Mouse (Mus musculus) midbrain, embryonic 15.5 days (tissue): ENCODE measurements around the gene Hoxc6. TPM values are rescaled to one million over a fixed set of nuclear protein-coding genes. Genes with fewer than 3 reads are reported as not detected.
A peak's percentile ranks its signal among the peaks of the same experiment; 100 is the strongest.

Source experiments
- ATAC-seq: fragments of 200-750 bp; cut with Nextera tagmentation; replicated peaks from 2 replicates; pipeline ENCODE4 v1.8.0; 2017; ENCODE audit warnings: moderate TSS enrichment
- H3K27ac ChIP-seq: fragments of 300-500 bp; sonication (generic); 2 replicates; pipeline ENCODE4 v1.5.1; 2015; ENCODE audit warnings: mild to moderate bottlenecking, inconsistent platforms
- H3K27me3 ChIP-seq: fragments of 300-500 bp; sonication (generic); replicated peaks from 2 replicates; pipeline ENCODE4 v1.6.1; 2015; ENCODE audit warnings: inconsistent platforms
- H3K36me3 ChIP-seq: fragments of 300-500 bp; sonication (generic); replicated peaks from 2 replicates; pipeline ENCODE4 v1.6.1; 2015; ENCODE audit warnings: inconsistent platforms
- H3K4me1 ChIP-seq: fragments of 300-500 bp; sonication (generic); 2 replicates; pipeline ENCODE4 v1.6.1; 2015; ENCODE audit warnings: inconsistent platforms
- H3K4me2 ChIP-seq: fragments of 300-500 bp; sonication (generic); 2 replicates; pipeline ENCODE4 v1.6.1; 2015; ENCODE audit warnings: inconsistent platforms, mild to moderate bottlenecking, moderate library complexity
- H3K4me3 ChIP-seq: fragments of 300-500 bp; sonication (generic); 2 replicates; pipeline ENCODE4 v1.5.1; 2015; ENCODE audit warnings: mild to moderate bottlenecking, inconsistent platforms
- H3K9ac ChIP-seq: fragments of 300-500 bp; sonication (generic); 2 replicates; pipeline ENCODE4 v1.6.1; 2015; ENCODE audit warnings: mild to moderate bottlenecking, inconsistent platforms
- H3K9me3 ChIP-seq: fragments of 300-500 bp; sonication (generic); 2 replicates; pipeline ENCODE4 v1.6.1; 2016; ENCODE audit warnings: inconsistent platforms
- WGBS: fragments of 180-500 bp; shearing (Covaris S2); methylation state at CpG from one replicate; pipeline ENCODE4 v1.1.7; 2015; ENCODE audit warnings: mixed read lengths; 5-methylcytosine and 5-hydroxymethylcytosine counted together
- polyA plus RNA-seq: library from polyadenylated mRNA; unstranded; fragments of >200 nt; fragmentation: Nextera tagmentation; extraction: Ambion mirVana; gene quantifications from 2 replicates; pipeline ENCODE4 v1.2.1, GENCODE M21; 2015

Hoxc6 gene
- not detected in 2 replicates for polyA plus RNA-seq

DNA sequence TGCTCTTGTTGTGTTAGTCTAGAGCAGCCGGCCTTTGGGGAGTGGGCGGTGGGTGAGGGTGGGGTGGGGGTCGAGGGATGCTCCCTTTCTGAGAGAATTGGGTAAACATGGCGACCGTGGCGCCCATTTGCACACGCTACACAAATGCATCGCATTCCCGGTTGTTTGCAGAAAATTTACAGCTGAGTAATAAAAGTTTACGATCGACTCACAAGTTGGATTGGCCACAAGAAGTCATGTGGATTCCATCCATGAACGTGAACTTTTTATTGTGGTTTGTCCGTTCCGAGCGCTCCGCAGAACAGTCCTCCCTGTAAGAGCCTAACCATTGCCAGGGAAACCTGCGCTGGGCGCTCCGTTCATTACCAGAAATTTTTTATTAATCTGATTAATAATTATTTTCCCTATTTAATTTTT, at the start of gene Hoxc6:
Gene Hoxc6, plus strand, starts transcription at position 319 of the 417 bp plus-strand sequence.
- Histone ChIP-seq H3K36me3 (no peaks in the 10 kb centered on the region), H3K4me1 (peaks cover 11% of the 10 kb centered on the region), H3K4me2 (peak within 1 kb of the TSS; percentile 50), H3K9me3 (no peaks in the 10 kb centered on the region), H3K9ac (no peak within 1 kb of the TSS), H3K4me3 (peak within 1 kb of the TSS; percentile 33), H3K27me3 (peaks cover 93% of the 10 kb centered on the region), H3K27ac (no peak within 1 kb of the TSS)
- no peak for ATAC-seq
- WGBS: under 1% methylated on average over 19 of the region's 19 CpGs

- H3K36me3 ChIP-seq: no peaks in the 10 kb centered on the region
- no peaks in the 10 kb centered on the region for H3K9me3 ChIP-seq
- WGBS: 9% methylated on average over 2 of the region's 2 CpGs
- H3K9ac ChIP-seq: no peak overlapping the region
- no peak overlapping the region for H3K27ac ChIP-seq
- no peak for ATAC-seq
- no peak overlapping the region for H3K4me3 ChIP-seq
- H3K27me3 ChIP-seq: peaks cover 98% of the 10 kb centered on the region
- H3K4me2 ChIP-seq: no peak overlapping the region
- no peaks in the 10 kb centered on the region for H3K4me1 ChIP-seq
These were observed 49.2 kb upstream of the Hoxc6 start for GRCm38 (mm10) chr15:102948842-102949241.

DNA sequence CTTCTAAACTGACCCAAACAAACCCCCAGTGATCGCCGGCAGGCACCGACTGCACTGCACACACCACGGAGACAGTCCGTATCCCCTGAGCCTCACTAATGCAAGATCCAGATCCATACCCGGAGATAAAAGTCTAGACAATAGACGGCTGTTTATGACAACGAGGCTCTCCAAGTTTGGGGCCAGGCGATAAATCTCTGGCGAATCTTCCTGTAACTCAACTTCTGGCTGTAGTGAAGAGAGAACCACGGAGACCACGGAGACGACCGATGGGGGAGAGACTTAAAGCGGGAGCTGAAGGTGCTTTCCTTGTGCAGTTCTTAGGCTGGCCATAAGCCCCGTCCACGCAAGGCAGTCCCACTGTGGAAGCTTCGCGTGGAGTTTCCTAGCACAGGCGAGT, 48.4 kb upstream of the Hoxc6 start:
- Histone ChIP-seq H3K4me1 (no peaks in the 10 kb centered on the region), H3K9me3 (no peaks in the 10 kb centered on the region), H3K4me2 (no peak overlapping the region), H3K27me3 (peaks cover 98% of the 10 kb centered on the region), H3K9ac (no peak overlapping the region), H3K27ac (no peak overlapping the region), H3K4me3 (no peak overlapping the region), H3K36me3 (no peaks in the 10 kb centered on the region)
- WGBS: 2% methylated on average over 20 of the region's 20 CpGs
- ATAC-seq: no peak

- H3K9me3 ChIP-seq: no peaks in the 10 kb centered on the region
- no peaks in the 10 kb centered on the region for H3K36me3 ChIP-seq
- no peak for ATAC-seq
- H3K4me3 ChIP-seq: no peak overlapping the region
- peaks cover 98% of the 10 kb centered on the region for H3K27me3 ChIP-seq
- no peaks in the 10 kb centered on the region for H3K4me1 ChIP-seq
- H3K9ac ChIP-seq: no peak overlapping the region
- H3K27ac ChIP-seq: no peak overlapping the region
- 5% methylated on average over 2 of the region's 2 CpGs for WGBS
- no peak overlapping the region for H3K4me2 ChIP-seq
These were observed 47.2 kb upstream of the Hoxc6 start for GRCm38 (mm10) chr15:102950877-102951276.

DNA sequence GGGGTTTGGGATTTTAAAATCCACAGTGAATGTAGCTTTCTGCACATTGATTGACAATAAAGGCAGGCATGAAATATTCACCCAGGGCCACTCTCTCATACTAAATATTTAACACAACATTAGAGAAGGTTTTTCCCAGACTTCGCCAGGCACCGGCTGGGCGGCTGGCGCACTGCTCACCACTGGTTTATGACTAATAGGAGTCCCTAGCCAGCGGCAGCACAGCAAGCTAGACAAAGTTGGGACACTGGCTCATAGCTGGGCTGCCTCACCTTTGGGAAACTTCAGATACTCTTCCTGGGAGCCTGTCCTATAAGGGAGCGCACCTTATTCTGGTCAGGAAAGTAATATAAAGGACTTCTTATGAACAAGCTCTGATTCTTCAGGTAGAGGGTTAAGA, 44.5 kb upstream of the Hoxc6 start:
- Histone ChIP-seq H3K4me1 (no peaks in the 10 kb centered on the region), H3K27me3 (peaks cover 98% of the 10 kb centered on the region), H3K4me3 (no peak overlapping the region), H3K4me2 (no peak overlapping the region), H3K36me3 (no peaks in the 10 kb centered on the region), H3K9ac (no peak overlapping the region), H3K27ac (no peak overlapping the region), H3K9me3 (no peaks in the 10 kb centered on the region)
- 5% methylated on average over 6 of the region's 6 CpGs for WGBS
- ATAC-seq: no peak

DNA sequence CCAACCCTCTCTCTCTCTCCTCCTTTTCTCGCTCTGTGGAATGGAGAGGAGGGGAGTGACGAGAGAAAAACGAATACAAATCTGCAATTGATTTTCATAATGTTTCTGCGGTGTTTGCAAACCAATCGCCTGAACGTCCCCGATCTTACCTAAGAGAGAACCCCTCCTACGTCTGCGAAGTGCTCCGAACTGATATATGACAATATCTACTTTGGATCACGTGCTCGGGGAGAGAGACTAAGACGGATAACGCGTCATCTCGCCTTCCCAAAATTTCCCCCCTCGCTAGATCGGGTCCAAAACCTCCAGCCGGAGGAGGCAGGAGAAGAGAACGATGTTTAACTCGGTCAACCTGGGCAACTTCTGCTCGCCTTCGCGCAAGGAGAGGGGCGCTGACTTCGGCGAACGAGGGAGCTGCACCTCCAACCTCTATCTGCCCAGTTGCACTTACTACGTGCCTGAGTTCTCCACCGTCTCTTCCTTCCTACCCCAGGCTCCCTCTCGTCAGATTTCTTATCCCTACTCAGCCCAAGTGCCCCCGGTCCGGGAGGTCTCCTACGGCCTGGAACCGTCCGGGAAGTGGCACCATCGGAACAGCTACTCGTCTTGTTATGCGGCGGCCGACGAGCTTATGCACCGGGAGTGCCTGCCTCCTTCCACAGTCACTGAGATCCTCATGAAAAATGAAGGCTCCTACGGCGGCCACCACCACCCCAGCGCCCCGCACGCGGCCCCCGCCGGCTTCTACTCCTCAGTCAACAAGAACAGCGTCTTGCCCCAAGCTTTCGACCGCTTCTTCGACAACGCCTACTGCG, 43.7 kb upstream of the Hoxc6 start, which contains the start of gene Hoxc11:
Gene Hoxc11, plus strand, starts transcription at position 236 of the 815 bp plus-strand sequence.
- H3K4me2 ChIP-seq: no peak within 1 kb of the TSS
- ATAC-seq: no peak
- H3K36me3 ChIP-seq: no peaks in the 10 kb centered on the region
- H3K4me3 ChIP-seq: no peak within 1 kb of the TSS
- H3K27ac ChIP-seq: no peak within 1 kb of the TSS
- H3K4me1 ChIP-seq: no peaks in the 10 kb centered on the region
- 1% methylated on average over 57 of the region's 57 CpGs for WGBS
- no peaks in the 10 kb centered on the region for H3K9me3 ChIP-seq
- peaks cover 94% of the 10 kb centered on the region for H3K27me3 ChIP-seq
- H3K9ac ChIP-seq: no peak within 1 kb of the TSS

DNA sequence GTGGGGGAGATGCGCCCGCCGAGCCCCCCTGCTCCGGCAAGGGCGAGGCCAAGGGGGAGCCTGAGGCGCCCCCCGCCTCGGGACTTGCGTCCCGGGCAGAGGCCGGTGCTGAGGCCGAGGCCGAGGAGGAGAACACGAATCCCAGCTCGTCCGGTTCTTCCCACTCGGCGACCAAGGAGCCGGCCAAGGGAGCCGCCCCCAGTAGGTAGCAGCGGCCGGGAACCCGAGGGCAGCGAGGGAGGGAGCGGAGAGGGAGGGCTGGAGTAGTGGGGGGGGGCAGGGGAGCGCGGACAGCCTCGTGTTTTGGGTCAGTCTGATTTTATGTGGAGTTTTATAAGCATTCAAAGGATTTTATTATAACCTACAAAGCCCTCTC, 43.1 kb upstream of the Hoxc6 start:
- ATAC-seq: no peak
- no peak overlapping the region for H3K4me3 ChIP-seq
- WGBS: under 1% methylated on average over 28 of the region's 28 CpGs
- H3K4me1 ChIP-seq: no peaks in the 10 kb centered on the region
- peaks cover 94% of the 10 kb centered on the region for H3K27me3 ChIP-seq
- no peaks in the 10 kb centered on the region for H3K36me3 ChIP-seq
- H3K9me3 ChIP-seq: no peaks in the 10 kb centered on the region
- H3K27ac ChIP-seq: no peak overlapping the region
- H3K4me2 ChIP-seq: no peak overlapping the region
- H3K9ac ChIP-seq: no peak overlapping the region

DNA sequence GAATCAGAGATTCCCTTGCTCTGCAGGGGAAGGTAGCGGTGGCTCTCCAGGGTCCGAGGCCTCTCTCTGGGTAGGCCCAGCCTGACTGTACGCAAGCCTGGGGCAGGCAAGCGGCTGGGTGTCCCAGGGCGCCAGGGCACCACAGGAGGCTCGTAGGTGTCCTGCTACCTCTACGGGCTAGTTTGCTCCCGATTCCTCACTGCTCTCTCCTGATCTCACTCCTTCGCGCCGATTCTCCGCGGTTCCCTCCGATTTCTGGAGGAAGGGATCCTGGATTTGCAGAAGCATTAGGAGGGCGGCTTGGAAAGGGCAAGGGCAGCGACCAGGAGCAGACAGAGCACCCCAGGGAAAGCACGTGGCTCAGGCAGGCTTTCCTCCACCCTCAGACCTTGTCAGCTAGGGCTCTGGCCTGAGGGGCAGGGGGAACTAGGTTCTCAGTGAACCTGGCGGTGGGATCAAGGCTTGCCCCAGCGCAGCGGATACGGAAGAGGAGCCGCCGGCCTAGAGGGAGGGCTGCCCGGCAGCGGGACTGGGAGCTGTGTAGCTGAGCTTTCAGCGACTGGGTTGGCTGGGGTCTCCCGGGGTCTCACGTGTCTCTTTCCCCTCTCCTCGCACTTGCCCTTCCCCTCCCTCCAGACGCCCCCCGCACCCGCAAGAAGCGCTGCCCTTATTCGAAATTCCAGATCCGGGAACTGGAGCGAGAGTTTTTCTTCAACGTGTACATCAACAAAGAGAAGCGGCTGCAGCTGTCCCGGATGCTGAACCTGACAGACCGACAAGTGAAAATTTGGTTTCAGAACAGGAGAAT, 42.0 kb upstream of the Hoxc6 start:
- Histone ChIP-seq H3K4me2 (no peak overlapping the region), H3K27me3 (peaks cover 95% of the 10 kb centered on the region), H3K9me3 (no peaks in the 10 kb centered on the region), H3K9ac (no peak overlapping the region), H3K4me1 (no peaks in the 10 kb centered on the region), H3K27ac (no peak overlapping the region), H3K4me3 (no peak overlapping the region), H3K36me3 (no peaks in the 10 kb centered on the region)
- under 1% methylated on average over 40 of the region's 40 CpGs for WGBS
- ATAC-seq: no peak

GRCm38 (mm10) chr15:102956906-102957305, 41.2 kb upstream of the Hoxc6 start:
- H3K4me2 ChIP-seq: no peak overlapping the region
- no peak overlapping the region for H3K9ac ChIP-seq
- no peak overlapping the region for H3K27ac ChIP-seq
- no peaks in the 10 kb centered on the region for H3K9me3 ChIP-seq
- no peaks in the 10 kb centered on the region for H3K4me1 ChIP-seq
- no peak overlapping the region for H3K4me3 ChIP-seq
- ATAC-seq: no peak
- WGBS: 2% methylated on average over 12 of the region's 12 CpGs
- H3K27me3 ChIP-seq: peaks cover 94% of the 10 kb centered on the region
- no peaks in the 10 kb centered on the region for H3K36me3 ChIP-seq

DNA sequence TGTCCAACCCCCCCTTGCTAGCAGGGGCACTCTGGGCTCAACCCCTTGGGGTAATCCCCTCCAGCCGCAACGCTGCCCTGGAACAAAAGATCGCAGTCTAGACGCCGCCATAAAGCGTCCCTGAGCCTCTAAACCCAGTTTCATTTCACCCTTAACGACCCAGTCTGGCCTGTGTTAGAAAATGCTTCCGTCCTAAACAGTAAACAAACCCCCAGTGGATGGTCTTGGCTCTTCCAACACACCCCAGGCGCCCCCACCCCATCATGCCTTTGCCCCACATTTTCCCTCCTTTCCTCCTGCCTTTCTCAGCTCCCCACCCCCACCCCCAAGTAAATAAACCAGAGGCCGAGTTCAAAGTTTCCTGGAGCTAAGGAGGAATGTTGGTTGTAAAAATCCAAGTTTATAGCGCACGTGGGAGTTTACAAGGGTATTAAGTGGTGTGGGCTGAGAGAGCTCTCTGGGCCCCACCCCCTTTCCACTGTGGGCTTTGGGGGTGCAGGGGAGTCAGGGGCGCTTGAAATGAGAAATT, 38.3 kb upstream of the Hoxc6 start:
- Histone ChIP-seq H3K9me3 (no peaks in the 10 kb centered on the region), H3K4me2 (no peak overlapping the region), H3K27me3 (peaks cover 92% of the 10 kb centered on the region), H3K4me3 (no peak overlapping the region), H3K9ac (no peak overlapping the region), H3K4me1 (no peaks in the 10 kb centered on the region), H3K27ac (no peak overlapping the region), H3K36me3 (no peaks in the 10 kb centered on the region)
- ATAC-seq: no peak
- under 1% methylated on average over 13 of the region's 13 CpGs for WGBS

DNA sequence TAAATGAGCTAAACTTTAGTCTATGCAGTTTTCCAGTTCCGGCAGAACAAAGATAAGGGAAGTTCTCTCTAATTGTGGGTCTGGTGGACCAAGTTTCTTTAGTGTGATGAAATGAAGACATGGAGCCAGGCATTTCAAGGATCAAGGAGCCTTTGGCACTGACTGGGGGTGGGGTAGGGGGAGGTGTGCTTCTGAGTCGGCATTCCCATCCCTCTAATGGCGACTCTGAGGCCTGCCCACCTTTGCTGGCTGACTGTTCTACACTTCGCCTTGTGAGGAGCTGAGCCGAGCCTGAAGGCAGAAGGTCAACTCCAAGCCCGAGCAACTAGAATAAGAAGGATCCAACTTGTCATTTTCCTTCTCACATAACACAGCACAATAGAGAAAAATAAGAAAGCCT, 36.3 kb upstream of the Hoxc6 start:
- no peak for ATAC-seq
- no peak overlapping the region for H3K4me3 ChIP-seq
- H3K9me3 ChIP-seq: no peaks in the 10 kb centered on the region
- H3K36me3 ChIP-seq: no peaks in the 10 kb centered on the region
- peaks cover 93% of the 10 kb centered on the region for H3K27me3 ChIP-seq
- no peak overlapping the region for H3K9ac ChIP-seq
- 2% methylated on average over 6 of the region's 6 CpGs for WGBS
- H3K27ac ChIP-seq: no peak overlapping the region
- peaks cover 5% of the 10 kb centered on the region; the same call in 1 of the 2 replicates for H3K4me1 ChIP-seq
- no peak overlapping the region for H3K4me2 ChIP-seq

DNA sequence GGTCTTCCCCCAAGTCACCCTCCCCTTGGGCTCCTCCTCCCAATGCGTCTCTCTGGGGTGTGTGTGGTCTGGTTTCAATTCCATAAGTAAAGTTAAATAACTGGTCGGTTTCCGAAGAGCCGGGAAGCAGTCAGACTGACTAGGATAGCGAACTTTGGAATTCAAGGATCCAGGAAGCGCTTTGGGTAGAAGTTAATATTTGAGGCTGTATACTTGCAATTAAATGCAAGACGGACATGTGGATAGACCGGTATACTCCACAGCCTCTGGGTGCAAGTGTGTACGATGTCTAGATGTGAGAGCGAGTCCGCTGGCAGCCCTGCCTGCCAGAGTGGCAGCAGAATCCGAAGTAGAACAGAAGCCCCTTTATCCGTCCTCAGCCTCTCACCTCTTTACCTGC, 35.6 kb upstream of the Hoxc6 start:
- peaks cover 5% of the 10 kb centered on the region; the same call in 1 of the 2 replicates for H3K4me1 ChIP-seq
- no peak overlapping the region for H3K9ac ChIP-seq
- ATAC-seq: no peak
- H3K27me3 ChIP-seq: peaks cover 93% of the 10 kb centered on the region
- H3K27ac ChIP-seq: no peak overlapping the region
- no peak overlapping the region for H3K4me2 ChIP-seq
- H3K9me3 ChIP-seq: no peaks in the 10 kb centered on the region
- no peak overlapping the region for H3K4me3 ChIP-seq
- no peaks in the 10 kb centered on the region for H3K36me3 ChIP-seq
- whole genome bisulfite sequencing: 2% methylated on average over 13 of the region's 13 CpGs
